Mouse (Mus musculus) liver, postnatal 0 days (tissue): Measurements from ENCODE around the gene Asprv1.

ENCODE experiments used
- CTCF ChIP-seq: sonication (generic); IDR thresholded peaks from 2 replicates; pipeline ENCODE4 v1.5.1; 2016; ENCODE audit warnings: antibody characterized with exemption, low read depth
- EP300 ChIP-seq: IDR thresholded peaks from 2 replicates; pipeline ENCODE4 v1.6.1; 2016; ENCODE audit warnings: antibody characterized with exemption, low read depth, mild to moderate bottlenecking

DNA sequence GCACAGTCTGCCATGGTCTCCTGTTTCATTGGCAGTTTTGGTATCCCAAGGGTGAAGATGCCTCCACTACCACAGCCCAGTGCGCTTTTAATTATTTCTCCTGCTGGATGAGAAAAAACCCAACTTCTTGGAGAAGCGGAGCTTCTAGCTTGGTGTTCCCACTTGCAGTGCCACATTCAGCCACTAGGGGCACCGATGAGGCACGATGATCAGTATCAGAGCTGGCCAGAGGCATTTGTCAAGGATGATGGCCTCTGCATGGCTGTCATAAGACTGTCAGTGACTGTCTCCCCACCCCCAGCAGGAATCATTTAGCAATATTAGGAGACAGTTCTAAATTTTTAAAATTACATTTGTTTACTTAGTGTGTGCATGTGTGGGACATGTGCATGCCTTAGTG, 28.8 kb upstream of the Asprv1 start:
- TF ChIP-seq CTCF (peak; percentile 99), EP300 (no peak)
